Mouse (Mus musculus): ENCODE data around the gene Dhrs7.

Dhrs7 gene

GRCm38 (mm10) chr12:72655775-72656174 is 8.9 kb downstream of the Dhrs7 start:
- no peak for DNase-seq (ENCODE audit: low spot score)

- DNase-seq (ENCODE audit: low spot score) = peak; percentile 23
These were observed 10.0 kb downstream of the Dhrs7 start for GRCm38 (mm10) chr12:72654698-72655097.

- DNase-seq (ENCODE audit: low spot score) = no peak
These were observed 14.9 kb downstream of the Dhrs7 start, which contains the start of gene Gm4756 for GRCm38 (mm10) chr12:72649611-72650330. TSS of gene Gm4756 (minus strand) at chr12:72649661.

- no peak for DNase-seq (ENCODE audit: low spot score)
These were observed 15.8 kb downstream of the Dhrs7 start for GRCm38 (mm10) chr12:72648921-72649320.

GRCm38 (mm10) chr12:72638025-72638424 is 26.7 kb downstream of the Dhrs7 start:
- DNase-seq (ENCODE audit: low spot score) = no peak

GRCm38 (mm10) chr12:72628751-72629150 is 36.0 kb downstream of the Dhrs7 start:
- no peak for DNase-seq (ENCODE audit: low spot score)

GRCm38 (mm10) chr12:72622853-72623496 is 41.7 kb downstream of the Dhrs7 start:
- DNase-seq (ENCODE audit: low spot score) = no peak

- DNase-seq (ENCODE audit: low spot score) = no peak
These were observed 43.3 kb downstream of the Dhrs7 start for GRCm38 (mm10) chr12:72621441-72621840.

GRCm38 (mm10) chr12:72620856-72621255 is 43.9 kb downstream of the Dhrs7 start:
- no peak for DNase-seq (ENCODE audit: low spot score)

GRCm38 (mm10) chr12:72612053-72612452 is 52.7 kb downstream of the Dhrs7 start:
- no peak for DNase-seq (ENCODE audit: low spot score)

Measured in c-Kit-positive CD71-positive TER-119-positive erythroid progenitor cells, embryonic 14.5 days (primary cell).